Mouse (Mus musculus) heart, postnatal 0 days (tissue): Measurements from ENCODE around the gene Map3k4. TPM values are rescaled to one million over a fixed set of nuclear protein-coding genes. Genes with fewer than 3 reads are reported as not detected.
A peak's percentile ranks its signal among the peaks of the same experiment; 100 is the strongest.

Experiments
- ATAC-seq: fragments of 200-750 bp; cut with Nextera tagmentation; 2 replicates; pipeline ENCODE4 v1.8.0; 2017; ENCODE audit warnings: low read depth, moderate number of reproducible peaks, moderate library complexity; ENCODE audit not compliant: insufficient read depth
- DNase-seq: peaks from one replicate; pipeline ENCODE4 v3.0.0-alpha.2; 2016; ENCODE audit warnings: low spot score
- H3K27ac ChIP-seq: fragments of 300-500 bp; sonication (generic); 2 replicates; pipeline ENCODE4 v1.5.1; 2014; ENCODE audit warnings: low read depth, mild to moderate bottlenecking
- H3K27me3 ChIP-seq: fragments of 300-500 bp; sonication (generic); 2 replicates; pipeline ENCODE4 v1.6.1; 2014; ENCODE audit warnings: low read length, mixed read lengths; ENCODE audit not compliant: control insufficient read depth, insufficient read depth
- H3K36me3 ChIP-seq: fragments of 300-500 bp; sonication (generic); replicated peaks from 2 replicates; pipeline ENCODE4 v1.6.1; 2014; ENCODE audit warnings: low read length, mixed read lengths; ENCODE audit not compliant: control insufficient read depth, insufficient read depth
- H3K4me1 ChIP-seq: fragments of 300-500 bp; sonication (generic); 2 replicates; pipeline ENCODE4 v1.6.1; 2014; ENCODE audit warnings: antibody characterized with exemption; ENCODE audit not compliant: control insufficient read depth, insufficient read depth
- H3K4me2 ChIP-seq: fragments of 300-500 bp; sonication (generic); 2 replicates; pipeline ENCODE4 v1.6.1; 2014; ENCODE audit warnings: low read depth, mild to moderate bottlenecking, low read length, moderate library complexity
- H3K4me3 ChIP-seq: fragments of 300-500 bp; sonication (generic); 2 replicates; pipeline ENCODE4 v1.5.1; 2014; ENCODE audit warnings: low read depth, low read length
- H3K9ac ChIP-seq: fragments of 300-500 bp; sonication (generic); replicated peaks from 2 replicates; pipeline ENCODE4 v1.6.1; 2014; ENCODE audit warnings: low read depth, low read length, mixed read lengths
- H3K9me3 ChIP-seq: fragments of 300-500 bp; sonication (generic); replicated peaks from 2 replicates; pipeline ENCODE4 v1.6.1; 2016; ENCODE audit warnings: low read length; ENCODE audit not compliant: control insufficient read depth
- CTCF ChIP-seq: IDR thresholded peaks from 2 replicates; pipeline ENCODE4 v1.5.1; 2016; ENCODE audit warnings: antibody characterized with exemption, control low read depth, low read depth
- EP300 ChIP-seq: IDR thresholded peaks from 2 replicates; pipeline ENCODE4 v1.6.1; 2016; ENCODE audit warnings: antibody characterized with exemption, low read depth
- WGBS: fragments of 180-500 bp; shearing (Covaris S2); extraction: QIAGEN DNeasy Blood & Tissue Kit; methylation state at CpG from one replicate; pipeline ENCODE4 v1.1.7; 2014; 5-methylcytosine and 5-hydroxymethylcytosine counted together
- polyA plus RNA-seq: library from polyadenylated mRNA; unstranded; fragments of >200 nt; fragmentation: Nextera tagmentation; extraction: Ambion mirVana; gene quantifications from 2 replicates; pipeline ENCODE4 v1.2.1, GENCODE M21; 2015
- total RNA-seq: library from RNA; depleted of rRNA; stranded (reverse); fragments of >200 nt; gene quantifications from 2 replicates; pipeline ENCODE4 v1.2.3, GENCODE M21; 2014; ENCODE audit warnings: low replicate concordance

Map3k4 gene
- total and polyA plus RNA-seq, 2 experiments from 2014 or later, result 25.0 to 36.0 TPM

DNA sequence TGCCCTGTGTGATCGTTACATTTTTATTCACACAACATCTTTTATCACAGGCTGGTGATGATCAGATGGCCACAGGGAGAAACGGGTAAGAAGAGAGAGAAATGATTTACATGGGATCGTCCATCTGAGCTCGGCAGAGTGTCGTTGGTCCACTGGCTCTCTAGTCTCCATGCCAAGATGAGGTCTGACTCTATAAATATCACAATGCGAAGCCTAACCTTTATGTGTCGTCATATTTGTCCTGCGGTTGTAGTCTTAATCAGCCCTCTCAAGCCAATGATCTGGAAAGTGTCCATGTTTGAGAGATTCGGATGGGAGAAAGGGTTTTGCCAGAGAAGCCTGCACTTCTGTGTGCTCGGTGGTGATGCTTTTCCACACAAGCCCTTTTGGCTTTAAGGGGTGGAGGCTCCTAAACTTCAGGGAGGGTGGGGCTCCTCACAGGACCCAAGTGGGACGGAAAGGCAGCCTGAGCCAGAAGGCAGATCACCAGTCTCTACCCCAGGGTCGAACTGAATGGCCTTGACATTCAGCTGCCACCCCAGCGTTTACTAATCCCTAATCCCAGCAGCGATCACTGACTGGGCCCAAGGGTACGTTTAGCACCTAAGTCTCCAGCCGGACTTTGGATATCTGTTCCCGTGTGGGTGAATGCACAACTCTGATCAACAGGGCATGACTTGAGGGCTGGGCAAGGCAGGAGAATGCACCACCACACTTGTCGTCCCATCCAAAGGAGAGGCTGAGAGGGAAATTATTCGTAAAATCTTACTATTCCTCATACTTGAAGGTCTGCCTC, 17.7 kb upstream of the Map3k4 start:
- TF ChIP-seq CTCF, result no peak
- no peak for TF ChIP-seq EP300
- H3K27ac ChIP-seq, result peak overlapping the region; percentile 84
- peak overlapping the region; percentile 26 for H3K4me2 ChIP-seq
- H3K4me3 ChIP-seq, result peak overlapping the region; percentile 7; the same call in 1 of the 2 replicates
- peak; percentile 91 for DNase-seq
- no peaks in the 10 kb centered on the region for H3K9me3 ChIP-seq
- peak; percentile 92 for ATAC-seq
- WGBS, result 41% methylated on average over 19 of the region's 19 CpGs
- no peak overlapping the region; the same call in 1 of the 2 replicates for H3K9ac ChIP-seq
- no peaks in the 10 kb centered on the region for H3K27me3 ChIP-seq
- H3K4me1 ChIP-seq, result peaks cover 9% of the 10 kb centered on the region; the same call in 1 of the 2 replicates
- no peaks in the 10 kb centered on the region for H3K36me3 ChIP-seq

- 74% methylated on average over 6 of the region's 6 CpGs for WGBS
- DNase-seq, result no peak
- H3K36me3 ChIP-seq, result no peaks in the 10 kb centered on the region
- H3K4me2 ChIP-seq, result no peak overlapping the region
- H3K27ac ChIP-seq, result no peak overlapping the region
- H3K9me3 ChIP-seq, result no peaks in the 10 kb centered on the region
- no peak overlapping the region for H3K4me3 ChIP-seq
- no peaks in the 10 kb centered on the region for H3K27me3 ChIP-seq
- ATAC-seq, result no peak
- H3K9ac ChIP-seq, result no peak overlapping the region
- TF ChIP-seq EP300 (no peak), CTCF (no peak)
- peaks cover 9% of the 10 kb centered on the region; the same call in 1 of the 2 replicates for H3K4me1 ChIP-seq
Observed at GRCm38 (mm10) chr17:12335115-12335514, 16.5 kb upstream of the Map3k4 start.

DNA sequence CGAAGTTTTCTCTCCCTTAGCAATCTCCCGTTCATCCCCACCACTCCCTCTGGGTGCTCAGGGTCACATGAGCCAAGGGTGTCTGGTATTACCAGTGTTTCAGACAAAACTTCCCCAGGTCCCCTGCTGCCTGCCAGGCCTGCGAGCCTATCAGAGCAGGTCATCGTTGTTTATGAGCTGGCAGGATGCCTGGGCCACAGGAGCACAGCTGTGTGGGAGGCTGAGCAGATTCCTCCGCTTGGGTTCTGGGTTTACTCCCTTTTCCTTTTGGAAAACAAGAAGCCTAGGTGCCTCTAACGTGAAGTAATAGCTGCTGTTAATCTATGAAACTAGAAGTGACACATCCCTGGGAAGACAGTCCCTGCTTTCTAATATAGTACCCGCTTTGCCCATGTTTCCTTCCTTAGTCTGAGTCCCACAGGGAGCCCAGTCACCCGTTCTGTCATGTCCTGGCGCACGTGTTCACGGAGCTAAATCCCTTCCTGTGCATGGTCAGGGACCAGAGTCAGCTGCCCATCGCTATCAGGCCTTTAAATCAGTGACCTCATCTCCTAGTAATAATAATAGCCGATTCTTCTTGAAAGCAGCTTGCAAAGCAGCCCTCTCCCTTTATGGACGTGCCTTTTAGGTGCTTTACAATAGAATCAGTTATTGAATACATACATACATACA, 9.4 kb upstream of the Map3k4 start:
- peak overlapping the region; percentile 2; the same call in 1 of the 2 replicates for H3K4me3 ChIP-seq
- no peak overlapping the region; the same call in 1 of the 2 replicates for H3K9ac ChIP-seq
- no peaks in the 10 kb centered on the region for H3K9me3 ChIP-seq
- peaks cover 7% of the 10 kb centered on the region; the same call in 1 of the 2 replicates for H3K36me3 ChIP-seq
- peak; percentile 83 for ATAC-seq
- no peak for TF ChIP-seq CTCF
- peak; percentile 71; the same call in 1 of the 2 replicates for TF ChIP-seq EP300
- no peaks in the 10 kb centered on the region for H3K27me3 ChIP-seq
- H3K4me1 ChIP-seq, result peaks cover 31% of the 10 kb centered on the region
- peak; percentile 85 for DNase-seq
- H3K4me2 ChIP-seq, result peak overlapping the region; percentile 35
- peak overlapping the region; percentile 80 for H3K27ac ChIP-seq
- 11% methylated on average over 14 of the region's 14 CpGs for WGBS

DNA sequence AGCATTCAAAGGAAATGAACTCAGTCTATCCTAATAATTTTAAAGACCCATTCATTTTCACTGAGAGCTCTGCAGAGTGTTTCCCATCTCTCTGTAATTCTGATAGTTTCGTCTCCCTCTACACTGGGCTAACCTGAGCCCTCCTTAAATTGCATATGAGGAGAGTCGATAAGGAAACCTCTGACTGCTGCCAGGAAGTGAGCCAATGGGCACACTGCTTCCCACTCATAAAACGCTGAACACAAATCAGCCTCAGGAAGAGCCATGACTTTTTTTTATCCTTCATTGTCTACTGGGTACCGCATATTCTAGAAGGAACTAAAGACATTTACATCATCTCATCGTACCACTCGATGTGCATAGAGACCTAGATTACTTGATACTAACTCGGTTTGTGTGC, 1.2 kb upstream of the Map3k4 start:
- H3K27ac ChIP-seq, result peak overlapping the region; percentile 93
- TF ChIP-seq EP300 (no peak), CTCF (no peak)
- peak overlapping the region; percentile 89; the same call in 1 of the 2 replicates for H3K9ac ChIP-seq
- no peak for DNase-seq
- H3K4me2 ChIP-seq, result peak overlapping the region; percentile 72
- 0 out of 2 replicates have a peak, but pooled peaks cover 7% of the 10 kb centered on the region for H3K36me3 ChIP-seq
- H3K4me3 ChIP-seq, result peak overlapping the region; percentile 94
- H3K9me3 ChIP-seq, result no peaks in the 10 kb centered on the region
- no peak for ATAC-seq
- H3K27me3 ChIP-seq, result no peaks in the 10 kb centered on the region
- 68% methylated on average over 7 of the region's 7 CpGs for WGBS
- peaks cover 27% of the 10 kb centered on the region for H3K4me1 ChIP-seq

DNA sequence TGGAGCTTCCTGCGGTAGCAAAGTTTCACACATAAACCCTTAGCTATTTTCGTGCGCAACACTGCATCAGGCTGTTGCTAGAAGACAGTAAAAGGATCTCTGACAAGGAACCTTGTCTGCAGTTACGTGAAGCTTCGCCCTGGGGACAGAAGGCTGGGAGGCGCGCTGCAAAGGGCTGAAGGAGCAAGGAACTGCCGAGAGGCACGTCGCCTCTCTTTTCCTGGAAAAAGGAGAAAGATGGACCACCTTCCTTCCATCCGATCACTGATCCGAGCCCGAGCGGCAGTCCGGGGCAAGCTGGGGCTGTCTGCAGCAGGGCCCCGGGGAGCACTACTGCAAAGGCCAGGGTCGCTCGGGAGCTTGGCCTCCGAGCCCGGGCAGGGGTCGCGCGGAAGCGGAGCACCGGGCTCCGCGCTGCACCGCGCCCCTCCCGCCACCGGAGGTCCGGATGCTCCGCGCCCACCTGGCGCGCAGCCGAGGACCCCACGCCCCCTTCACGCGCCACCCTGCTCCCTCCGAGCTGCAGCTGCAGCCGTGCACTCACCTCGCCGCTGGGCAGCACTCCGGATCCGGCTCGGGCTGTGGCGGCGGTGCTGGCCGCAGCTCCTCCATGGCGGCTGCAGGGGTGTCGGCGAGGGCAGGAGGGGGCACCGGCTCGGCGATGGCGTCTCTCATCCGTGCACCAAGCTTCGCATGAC, 493 bp downstream of the Map3k4 start:
- no peaks in the 10 kb centered on the region for H3K27me3 ChIP-seq
- H3K4me2 ChIP-seq, result peak overlapping the region; percentile 72
- H3K4me1 ChIP-seq, result peaks cover 36% of the 10 kb centered on the region
- H3K27ac ChIP-seq, result peak overlapping the region; percentile 93
- under 1% methylated on average over 36 of the region's 59 CpGs for WGBS
- H3K36me3 ChIP-seq, result no peaks in the 10 kb centered on the region
- peak overlapping the region; percentile 94 for H3K4me3 ChIP-seq
- DNase-seq (no peak), ATAC-seq (peak; percentile 50)
- H3K9ac ChIP-seq, result peak overlapping the region; percentile 89
- TF ChIP-seq EP300, result no peak
- no peak for TF ChIP-seq CTCF
- no peaks in the 10 kb centered on the region for H3K9me3 ChIP-seq
